In genomic region chr14:11997555-11997954, GRCm38 (mm10) we compare ENCODE assay signal across 28 mouse cellular contexts.
DNase-seq lines count a peak whose midpoint lies in the region; ATAC-seq lines count a peak whose summit lies in the region.
"Had no signal": no experiment of that assay in that cellular context is flagged by ENCODE, and none has a peak within 500 bp of the region (broad histone marks: within the 10 kb centered on the region; RNA-seq: fewer than 3 reads in every experiment).

No protein-coding gene starts in this region.

- H3K4me1 ChIP-seq in kidney, embryonic 14.5 days (ENCODE audit: control insufficient read depth, insufficient read depth, low read length) = no peaks in the 10 kb centered on the region
- H3K4me1 ChIP-seq in neural tube, embryonic 13.5 days (replicated peaks) = peaks cover 30% of the 10 kb centered on the region
- 0 out of 2 replicates have a peak, but pooled peaks cover 7% of the 10 kb centered on the region for H3K4me1 ChIP-seq in neural tube, embryonic 15.5 days
- no peaks in the 10 kb centered on the region for H3K4me1 ChIP-seq in stomach, embryonic 16.5 days (ENCODE audit: control insufficient read depth, insufficient read depth, low read length)
- no peaks in the 10 kb centered on the region for H3K4me1 ChIP-seq in liver, embryonic 12.5 days
- H3K4me1 ChIP-seq: heart, embryonic 13.5 days; hindbrain, embryonic 10.5 days; liver, embryonic 15.5 days; megakaryocyte, embryonic 14.5 days; midbrain, embryonic 12.5 days had no signal

- H3K27ac ChIP-seq in kidney, embryonic 14.5 days (ENCODE audit: low read depth, low read length) = no peak overlapping the region
- no peak overlapping the region for H3K27ac ChIP-seq in neural tube, embryonic 13.5 days (replicated peaks)
- no peak overlapping the region for H3K27ac ChIP-seq in neural tube, embryonic 15.5 days (replicated peaks)
- H3K27ac ChIP-seq in stomach, embryonic 16.5 days (ENCODE audit: low read length) = no peak overlapping the region
- H3K27ac ChIP-seq in liver, embryonic 12.5 days = no peak overlapping the region
- H3K27ac ChIP-seq: heart, embryonic 13.5 days; hindbrain, embryonic 10.5 days; hindbrain, embryonic 15.5 days; liver, embryonic 15.5 days; midbrain, embryonic 12.5 days had no signal

- no peaks in the 10 kb centered on the region for H3K9me3 ChIP-seq in kidney, embryonic 14.5 days (ENCODE audit: control insufficient read depth, low read length)
- no peaks in the 10 kb centered on the region for H3K9me3 ChIP-seq in neural tube, embryonic 13.5 days
- H3K9me3 ChIP-seq in neural tube, embryonic 15.5 days (replicated peaks) = no peaks in the 10 kb centered on the region
- no peaks in the 10 kb centered on the region for H3K9me3 ChIP-seq in stomach, embryonic 16.5 days (replicated peaks; ENCODE audit: control insufficient read depth, low read length)
- no peaks in the 10 kb centered on the region for H3K9me3 ChIP-seq in liver, embryonic 12.5 days (replicated peaks)
- H3K9me3 ChIP-seq: heart, embryonic 13.5 days; hindbrain, embryonic 10.5 days; hindbrain, embryonic 15.5 days; liver, embryonic 15.5 days; megakaryocyte, embryonic 14.5 days; midbrain, embryonic 12.5 days had no signal

- H3K4me2 ChIP-seq in kidney, embryonic 14.5 days (replicated peaks; ENCODE audit: low read depth, low read length) = no peak overlapping the region
- H3K4me2 ChIP-seq in neural tube, embryonic 13.5 days = no peak overlapping the region
- no peak overlapping the region for H3K4me2 ChIP-seq in neural tube, embryonic 15.5 days
- H3K4me2 ChIP-seq in stomach, embryonic 16.5 days (ENCODE audit: low read depth, low read length) = no peak overlapping the region
- no peak overlapping the region for H3K4me2 ChIP-seq in liver, embryonic 12.5 days
- H3K4me2 ChIP-seq: heart, embryonic 13.5 days; hindbrain, embryonic 15.5 days; liver, embryonic 15.5 days; midbrain, embryonic 12.5 days had no signal

- no peak overlapping the region for H3K9ac ChIP-seq in kidney, embryonic 14.5 days (ENCODE audit: low read depth, low read length)
- no peak overlapping the region for H3K9ac ChIP-seq in neural tube, embryonic 13.5 days
- no peak overlapping the region for H3K9ac ChIP-seq in neural tube, embryonic 15.5 days (replicated peaks)
- H3K9ac ChIP-seq in stomach, embryonic 16.5 days (ENCODE audit: low read length) = no peak overlapping the region
- no peak overlapping the region for H3K9ac ChIP-seq in liver, embryonic 12.5 days
- H3K9ac ChIP-seq: heart, embryonic 13.5 days; hindbrain, embryonic 15.5 days; liver, embryonic 15.5 days; midbrain, embryonic 12.5 days had no signal

- no peaks in the 10 kb centered on the region for H3K27me3 ChIP-seq in kidney, embryonic 14.5 days (ENCODE audit: control insufficient read depth, insufficient read depth, low read length)
- no peaks in the 10 kb centered on the region for H3K27me3 ChIP-seq in neural tube, embryonic 13.5 days
- H3K27me3 ChIP-seq in neural tube, embryonic 15.5 days (replicated peaks) = no peaks in the 10 kb centered on the region
- H3K27me3 ChIP-seq in stomach, embryonic 16.5 days (ENCODE audit: control insufficient read depth, insufficient read depth, low read length) = no peaks in the 10 kb centered on the region
- H3K27me3 ChIP-seq in liver, embryonic 12.5 days (replicated peaks) = no peaks in the 10 kb centered on the region
- H3K27me3 ChIP-seq: heart, embryonic 13.5 days; hindbrain, embryonic 15.5 days; liver, embryonic 15.5 days; megakaryocyte, embryonic 14.5 days; midbrain, embryonic 12.5 days had no signal

- no peaks in the 10 kb centered on the region for H3K36me3 ChIP-seq in kidney, embryonic 14.5 days (ENCODE audit: control insufficient read depth, insufficient read depth, low read length)
- H3K36me3 ChIP-seq in neural tube, embryonic 13.5 days = no peaks in the 10 kb centered on the region
- H3K36me3 ChIP-seq in neural tube, embryonic 15.5 days = no peaks in the 10 kb centered on the region
- no peaks in the 10 kb centered on the region for H3K36me3 ChIP-seq in stomach, embryonic 16.5 days (ENCODE audit: control insufficient read depth, insufficient read depth, low read length)
- H3K36me3 ChIP-seq in liver, embryonic 12.5 days = no peaks in the 10 kb centered on the region
- H3K36me3 ChIP-seq: heart, embryonic 13.5 days; hindbrain, embryonic 10.5 days; hindbrain, embryonic 15.5 days; liver, embryonic 15.5 days; midbrain, embryonic 12.5 days had no signal

- 72% methylated on average over 6 of the region's 6 CpGs for WGBS in kidney, embryonic 14.5 days
- WGBS in neural tube, embryonic 13.5 days = 77% methylated on average over 6 of the region's 6 CpGs
- WGBS in neural tube, embryonic 15.5 days = 77% methylated on average over 6 of the region's 6 CpGs
- 50% methylated on average over 6 of the region's 6 CpGs for WGBS in stomach, embryonic 16.5 days
- WGBS in liver, embryonic 12.5 days (ENCODE audit: insufficient replicate concordance) = 75% methylated on average over 6 of the region's 6 CpGs

- no peak for ATAC-seq in kidney, embryonic 14.5 days (ENCODE audit: low FRiP score, low TSS enrichment)
- ATAC-seq in neural tube, embryonic 13.5 days (ENCODE audit: low read depth) = 0 out of 2 replicates have a peak, but pooled peaks have one; percentile 54
- ATAC-seq in neural tube, embryonic 15.5 days (ENCODE audit: low FRiP score) = no peak
- ATAC-seq in stomach, embryonic 16.5 days (ENCODE audit: insufficient read depth, low FRiP score) = peak; percentile 44; the same call in 1 of the 2 replicates
- no peak for ATAC-seq in liver, embryonic 12.5 days
- ATAC-seq: CD4-positive, CD25-positive, alpha-beta regulatory T cell, adult 4 months; forebrain, embryonic 16.5 days; inflammation-experienced regulatory T-cells, adult 6 months had no signal

- H3K4me3 ChIP-seq in kidney, embryonic 14.5 days (ENCODE audit: low read length) = no peak overlapping the region
- no peak overlapping the region for H3K4me3 ChIP-seq in neural tube, embryonic 13.5 days
- no peak overlapping the region for H3K4me3 ChIP-seq in neural tube, embryonic 15.5 days (replicated peaks)
- H3K4me3 ChIP-seq in stomach, embryonic 16.5 days (replicated peaks; ENCODE audit: low read length) = no peak overlapping the region
- no peak overlapping the region for H3K4me3 ChIP-seq in liver, embryonic 12.5 days
- H3K4me3 ChIP-seq: erythroblast, embryonic 14.5 days; heart, embryonic 13.5 days; hindbrain, embryonic 10.5 days; hindbrain, embryonic 15.5 days; liver, embryonic 15.5 days; megakaryocyte, embryonic 14.5 days; midbrain, embryonic 12.5 days; myocyte had no signal

- intact Hi-C loops in heart, postnatal 14 days (cut with DNase I) = no loop called here

- peak; percentile 84 for DNase-seq in heart, adult 11 months
- DNase-seq in heart, postnatal 14 days = no peak
- peak; percentile 26 to 29 for DNase-seq in kidney, postnatal 4 days
- DNase-seq: adrenal gland, postnatal 25 days; cerebellum, adult 18-20 months; heart, postnatal 10 days; kidney, adult 18-20 months; liver; retina, postnatal 1 day; right cerebral cortex, postnatal 14 days; thymus, adult 2 months; thymus, postnatal 36 days had no signal

Comparison
In these comparisons a context has a peak if more than half of its experiments do, and no peak if none do; other contexts are left out.
1. DNase-seq: peak in heart, adult 11 months (single experiment) and kidney, postnatal 4 days (2 of 2); none in heart, postnatal 14 days (0 of 2).
2. ATAC-seq: peak in neural tube, embryonic 13.5 days (single experiment) and stomach, embryonic 16.5 days (single experiment); none in kidney, embryonic 14.5 days (single experiment), neural tube, embryonic 15.5 days (single experiment) and liver, embryonic 12.5 days (single experiment).